Mouse (Mus musculus): Measurements from ENCODE around the gene Lcn11. TPM values are rescaled to one million over a fixed set of nuclear protein-coding genes. Genes with fewer than 3 reads are reported as not detected.

The Lcn11 gene
- total and polyA plus RNA-seq, 2 experiments from 2014 or later = not detected

DNA sequence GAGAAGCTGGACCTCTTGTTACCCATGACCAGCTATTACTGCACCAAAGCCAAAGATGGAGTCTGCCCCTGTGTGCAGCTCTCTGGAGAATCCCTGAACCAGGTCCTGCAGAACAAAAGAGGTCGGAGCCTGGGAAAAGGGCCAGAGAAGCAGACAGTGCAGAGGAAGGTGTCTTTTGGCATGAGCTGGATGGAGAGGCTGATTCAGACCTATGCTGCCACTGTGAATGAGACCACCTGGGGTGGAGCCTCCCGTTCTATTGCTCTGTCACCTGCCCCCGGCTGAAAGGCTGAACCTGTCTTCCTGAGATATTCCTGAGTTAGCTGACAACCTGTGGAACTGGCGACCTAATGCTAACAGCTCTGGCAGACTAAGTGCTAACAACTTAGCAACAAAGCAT is 4.1 kb downstream of the Lcn11 start:
- 66% methylated on average over 4 of the region's 4 CpGs for WGBS
- Histone ChIP-seq H3K9me3 (ENCODE audit: low read length) (no peaks in the 10 kb centered on the region), H3K27ac (ENCODE audit: low read depth, low read length) (no peak overlapping the region), H3K9ac (replicated peaks; ENCODE audit: low read length, poor library complexity, severe bottlenecking) (no peak overlapping the region), H3K4me3 (ENCODE audit: low read depth, low read length) (no peak overlapping the region), H3K27me3 (ENCODE audit: insufficient read depth, low read length) (no peaks in the 10 kb centered on the region), H3K4me2 (ENCODE audit: low read depth, low read length, poor library complexity, severe bottlenecking) (no peak overlapping the region), H3K36me3 (ENCODE audit: insufficient read depth, low read length) (no peaks in the 10 kb centered on the region), H3K4me1 (ENCODE audit: insufficient read depth, low read length) (no peaks in the 10 kb centered on the region)
- ATAC-seq (ENCODE audit: low FRiP score) (no peak), DNase-seq (ENCODE audit: low spot score) (no peak)
- TF ChIP-seq CTCF (IDR thresholded peaks at IDR 0.05) = no peak

GRCm38 (mm10) chr2:25781957-25782356 is 5.1 kb downstream of the Lcn11 start, which contains the start of gene Gm13539:
Gm13539 (plus strand) TSS chr2:25782257.
- no peak for ATAC-seq (ENCODE audit: low FRiP score)
- Histone ChIP-seq H3K4me1 (ENCODE audit: insufficient read depth, low read length) (no peaks in the 10 kb centered on the region), H3K4me3 (ENCODE audit: low read depth, low read length) (no peak within 1 kb of the TSS), H3K27me3 (ENCODE audit: insufficient read depth, low read length) (no peaks in the 10 kb centered on the region), H3K4me2 (ENCODE audit: low read depth, low read length, poor library complexity, severe bottlenecking) (no peak within 1 kb of the TSS), H3K36me3 (ENCODE audit: insufficient read depth, low read length) (no peaks in the 10 kb centered on the region), H3K9ac (replicated peaks; ENCODE audit: low read length, poor library complexity, severe bottlenecking) (no peak within 1 kb of the TSS), H3K27ac (ENCODE audit: low read depth, low read length) (no peak within 1 kb of the TSS), H3K9me3 (ENCODE audit: low read length) (no peaks in the 10 kb centered on the region)
- TF ChIP-seq CTCF (IDR thresholded peaks at IDR 0.05) = no peak
- no peak for DNase-seq (ENCODE audit: low spot score)
- 87% methylated on average over 3 of the region's 3 CpGs for WGBS

- peak; percentile 15 for DNase-seq (ENCODE audit: low spot score)
- WGBS = 69% methylated on average over 5 of the region's 5 CpGs
- Histone ChIP-seq H3K9ac (replicated peaks; ENCODE audit: low read length, poor library complexity, severe bottlenecking) (no peak overlapping the region), H3K4me2 (ENCODE audit: low read depth, low read length, poor library complexity, severe bottlenecking) (no peak overlapping the region), H3K4me1 (ENCODE audit: insufficient read depth, low read length) (no peaks in the 10 kb centered on the region), H3K9me3 (ENCODE audit: low read length) (no peaks in the 10 kb centered on the region), H3K27me3 (ENCODE audit: insufficient read depth, low read length) (no peaks in the 10 kb centered on the region), H3K4me3 (ENCODE audit: low read depth, low read length) (no peak overlapping the region), H3K27ac (ENCODE audit: low read depth, low read length) (no peak overlapping the region), H3K36me3 (ENCODE audit: insufficient read depth, low read length) (no peaks in the 10 kb centered on the region)
- TF ChIP-seq CTCF (IDR thresholded peaks at IDR 0.05) = no peak
- ATAC-seq (ENCODE audit: low FRiP score) = no peak
Observed at GRCm38 (mm10) chr2:25785573-25786322, 8.9 kb downstream of the Lcn11 start.

- H3K27ac ChIP-seq (ENCODE audit: low read depth, low read length) = no peak overlapping the region
- 98% methylated on average over 3 of the region's 3 CpGs for WGBS
- no peak overlapping the region for H3K4me3 ChIP-seq (ENCODE audit: low read depth, low read length)
- TF ChIP-seq CTCF (IDR thresholded peaks at IDR 0.05) = no peak
- no peak overlapping the region for H3K4me2 ChIP-seq (ENCODE audit: low read depth, low read length, poor library complexity, severe bottlenecking)
- H3K27me3 ChIP-seq (ENCODE audit: insufficient read depth, low read length) = no peaks in the 10 kb centered on the region
- no peaks in the 10 kb centered on the region for H3K9me3 ChIP-seq (ENCODE audit: low read length)
- no peaks in the 10 kb centered on the region for H3K4me1 ChIP-seq (ENCODE audit: insufficient read depth, low read length)
- no peak overlapping the region for H3K9ac ChIP-seq (replicated peaks; ENCODE audit: low read length, poor library complexity, severe bottlenecking)
- no peak for ATAC-seq (ENCODE audit: low FRiP score)
- no peaks in the 10 kb centered on the region for H3K36me3 ChIP-seq (ENCODE audit: insufficient read depth, low read length)
- no peak for DNase-seq (ENCODE audit: low spot score)
Observed at GRCm38 (mm10) chr2:25789092-25789491, 12.3 kb downstream of the Lcn11 start.

GRCm38 (mm10) chr2:25797635-25798034 is 20.8 kb downstream of the Lcn11 start:
- Histone ChIP-seq H3K4me2 (ENCODE audit: low read depth, low read length, poor library complexity, severe bottlenecking) (no peak overlapping the region), H3K4me3 (ENCODE audit: low read depth, low read length) (no peak overlapping the region), H3K9me3 (ENCODE audit: low read length) (no peaks in the 10 kb centered on the region), H3K27me3 (ENCODE audit: insufficient read depth, low read length) (no peaks in the 10 kb centered on the region), H3K36me3 (ENCODE audit: insufficient read depth, low read length) (no peaks in the 10 kb centered on the region), H3K4me1 (ENCODE audit: insufficient read depth, low read length) (no peaks in the 10 kb centered on the region), H3K9ac (replicated peaks; ENCODE audit: low read length, poor library complexity, severe bottlenecking) (no peak overlapping the region), H3K27ac (ENCODE audit: low read depth, low read length) (no peak overlapping the region)
- 38% methylated on average over 2 of the region's 2 CpGs for WGBS
- no peak for TF ChIP-seq CTCF (IDR thresholded peaks at IDR 0.05)
- ATAC-seq (ENCODE audit: low FRiP score) (no peak), DNase-seq (ENCODE audit: low spot score) (no peak)

GRCm38 (mm10) chr2:25798065-25798464 is 21.2 kb downstream of the Lcn11 start:
- Histone ChIP-seq H3K4me1 (ENCODE audit: insufficient read depth, low read length) (no peaks in the 10 kb centered on the region), H3K4me2 (ENCODE audit: low read depth, low read length, poor library complexity, severe bottlenecking) (no peak overlapping the region), H3K27me3 (ENCODE audit: insufficient read depth, low read length) (no peaks in the 10 kb centered on the region), H3K4me3 (ENCODE audit: low read depth, low read length) (no peak overlapping the region), H3K27ac (ENCODE audit: low read depth, low read length) (no peak overlapping the region), H3K9me3 (ENCODE audit: low read length) (no peaks in the 10 kb centered on the region), H3K9ac (replicated peaks; ENCODE audit: low read length, poor library complexity, severe bottlenecking) (no peak overlapping the region), H3K36me3 (ENCODE audit: insufficient read depth, low read length) (no peaks in the 10 kb centered on the region)
- DNase-seq (ENCODE audit: low spot score) = no peak
- no peak for TF ChIP-seq CTCF (IDR thresholded peaks at IDR 0.05)
- ATAC-seq (ENCODE audit: low FRiP score) = no peak
- WGBS = 26% methylated on average over 5 of the region's 5 CpGs
